Mouse (Mus musculus) retina, postnatal 7 days (tissue): ENCODE results near the gene Abl1.

Experiments used
- DNase-seq: peaks from one replicate; pipeline ENCODE4 v3.0.0-alpha.2; 2012; ENCODE audit warnings: low read depth, low spot score

The Abl1 gene

GRCm38 (mm10) chr2:31689045-31689444 lies 869 bp downstream of the Abl1 start:
- DNase-seq = no peak

DNA sequence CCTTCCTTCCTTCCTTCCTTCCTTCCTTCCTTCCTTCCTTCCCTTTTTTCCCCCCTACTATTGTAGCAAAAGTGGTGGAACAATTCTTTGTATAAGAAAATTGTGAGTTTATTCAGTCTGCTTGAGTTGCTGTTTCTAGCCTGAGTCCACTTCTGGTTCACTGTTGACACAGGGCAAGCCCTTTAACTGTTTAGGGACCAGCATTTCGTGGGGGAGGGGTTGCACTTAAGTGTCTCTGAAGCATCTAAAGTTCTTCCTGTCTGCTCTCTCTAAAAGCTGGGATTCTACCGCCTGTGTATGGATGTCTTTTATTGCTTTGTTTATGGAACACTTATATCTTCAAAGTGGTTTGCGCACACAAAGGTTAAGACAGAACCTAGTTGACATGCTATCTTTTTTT lies 1.9 kb downstream of the Abl1 start:
- no peak for DNase-seq

DNA sequence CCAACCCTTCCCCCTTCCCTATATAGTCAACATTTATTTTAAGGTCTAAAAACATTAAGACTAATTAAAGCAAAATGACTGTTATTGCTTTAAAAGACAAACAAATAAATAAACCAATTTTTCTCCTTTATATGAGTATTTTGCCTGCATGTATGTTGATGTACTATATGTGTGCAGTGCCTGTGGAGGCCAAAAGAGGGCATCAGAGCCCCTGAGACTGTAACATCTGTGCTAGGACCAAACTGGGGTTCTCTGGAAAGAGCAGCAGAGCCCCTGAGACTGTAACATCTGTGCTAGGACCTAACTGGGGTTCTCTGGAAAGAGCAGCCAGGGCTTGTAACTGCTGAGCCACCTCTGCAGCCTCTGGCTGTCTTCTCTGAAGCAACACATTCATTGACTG lies 10.0 kb downstream of the Abl1 start:
- no peak for DNase-seq

GRCm38 (mm10) chr2:31700545-31701446 lies 12.6 kb downstream of the Abl1 start:
- no peak for DNase-seq

- no peak for DNase-seq
These were observed 15.1 kb downstream of the Abl1 start for GRCm38 (mm10) chr2:31703226-31703625.

DNA sequence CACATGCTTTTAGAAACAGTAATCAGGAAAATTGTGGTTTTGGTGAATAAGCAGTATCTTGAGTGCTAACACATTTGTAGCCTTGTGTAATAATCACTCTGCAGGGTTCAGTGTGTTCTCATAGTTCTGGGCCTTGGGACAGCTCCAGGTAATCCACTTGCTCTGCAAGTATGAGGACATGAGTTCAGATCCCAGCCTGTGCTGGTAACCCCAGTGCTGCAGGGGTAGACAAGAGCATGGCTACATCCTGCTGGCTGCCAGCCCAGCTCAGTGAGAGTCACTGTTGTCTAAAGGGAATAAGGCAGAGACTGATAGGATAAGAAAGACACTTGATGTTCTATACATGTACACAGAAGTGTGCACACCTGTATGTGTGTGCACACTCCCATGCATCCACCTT lies 17.7 kb downstream of the Abl1 start:
- no peak for DNase-seq

DNA sequence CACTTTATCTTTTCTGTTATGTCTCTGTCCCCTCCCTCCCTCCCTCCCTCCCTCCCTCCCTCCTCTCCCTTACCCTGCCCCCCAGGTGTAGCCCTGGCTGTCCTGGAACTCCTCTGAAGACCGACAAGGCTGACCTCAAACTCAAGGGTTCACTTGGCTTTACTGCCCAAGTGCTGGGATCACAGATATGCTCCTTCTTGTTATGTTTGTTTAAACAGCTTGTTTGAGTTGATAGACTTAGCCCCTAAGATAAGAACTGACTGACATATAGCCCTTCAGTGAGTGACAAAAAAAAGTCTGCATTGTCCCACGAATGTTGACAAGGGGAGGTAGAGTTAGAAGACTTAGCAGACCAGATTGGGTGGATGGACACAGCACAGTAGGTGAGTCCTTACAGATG lies 18.4 kb downstream of the Abl1 start:
- DNase-seq = no peak

DNA sequence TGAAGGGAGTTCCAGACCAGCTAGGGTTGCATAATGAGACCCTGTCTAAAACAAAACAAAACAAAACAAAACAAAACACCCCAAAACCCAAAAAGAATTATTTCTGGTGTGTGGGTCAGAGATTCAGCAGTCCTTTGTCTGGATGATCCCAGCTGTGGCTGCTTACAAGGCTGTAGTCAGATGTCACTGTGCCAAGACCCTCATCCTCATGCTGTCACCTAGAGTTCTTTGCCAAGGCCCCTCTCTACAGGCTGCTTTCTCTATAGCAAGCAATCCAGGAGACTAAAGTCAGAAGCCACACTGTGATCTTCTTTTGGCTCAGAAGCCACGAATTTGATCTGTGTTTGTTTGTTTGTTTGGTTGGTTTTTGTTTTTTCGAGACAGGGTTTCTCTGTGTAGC lies 24.5 kb downstream of the Abl1 start:
- no peak for DNase-seq

DNA sequence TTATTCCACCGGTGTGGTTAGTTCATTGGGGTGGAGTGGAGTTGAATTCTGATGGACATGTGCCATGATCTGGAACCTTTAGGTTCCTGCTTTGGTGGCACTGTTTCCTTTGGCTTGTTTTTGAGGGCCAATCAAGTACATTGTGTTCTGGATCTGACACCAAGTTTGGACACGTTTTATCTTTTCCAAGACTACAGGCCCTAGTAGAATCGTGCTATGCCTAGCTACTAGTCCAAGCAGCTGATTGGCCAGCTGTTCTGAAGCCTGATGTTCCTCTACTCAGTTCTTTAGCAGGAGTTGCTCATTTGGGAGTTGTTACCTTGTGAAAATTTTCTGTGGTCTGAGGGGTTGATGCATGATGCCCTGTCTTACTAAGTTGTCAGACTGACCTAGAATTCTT lies 25.6 kb downstream of the Abl1 start:
- no peak for DNase-seq

GRCm38 (mm10) chr2:31714780-31715179 lies 26.6 kb downstream of the Abl1 start:
- DNase-seq = no peak

DNA sequence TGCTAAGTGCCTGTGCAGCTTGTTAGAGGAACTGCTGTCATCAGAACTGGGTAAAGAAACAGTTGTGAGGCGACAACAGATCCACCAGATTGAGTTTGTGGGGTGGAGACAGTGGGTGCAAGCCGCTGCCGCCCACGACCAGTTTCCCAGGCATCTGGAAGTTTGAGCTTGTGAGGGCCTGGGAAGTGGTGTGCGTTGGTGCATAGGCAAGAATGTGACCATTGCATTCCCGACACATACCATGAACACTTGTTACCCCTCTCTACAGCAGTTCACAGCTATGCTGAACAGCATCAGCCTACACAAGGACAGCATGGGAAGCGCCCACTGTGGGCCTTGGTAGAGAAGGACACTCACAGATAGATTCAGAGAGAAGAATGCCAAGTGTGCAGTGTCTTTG lies 27.8 kb downstream of the Abl1 start:
- DNase-seq = no peak

DNA sequence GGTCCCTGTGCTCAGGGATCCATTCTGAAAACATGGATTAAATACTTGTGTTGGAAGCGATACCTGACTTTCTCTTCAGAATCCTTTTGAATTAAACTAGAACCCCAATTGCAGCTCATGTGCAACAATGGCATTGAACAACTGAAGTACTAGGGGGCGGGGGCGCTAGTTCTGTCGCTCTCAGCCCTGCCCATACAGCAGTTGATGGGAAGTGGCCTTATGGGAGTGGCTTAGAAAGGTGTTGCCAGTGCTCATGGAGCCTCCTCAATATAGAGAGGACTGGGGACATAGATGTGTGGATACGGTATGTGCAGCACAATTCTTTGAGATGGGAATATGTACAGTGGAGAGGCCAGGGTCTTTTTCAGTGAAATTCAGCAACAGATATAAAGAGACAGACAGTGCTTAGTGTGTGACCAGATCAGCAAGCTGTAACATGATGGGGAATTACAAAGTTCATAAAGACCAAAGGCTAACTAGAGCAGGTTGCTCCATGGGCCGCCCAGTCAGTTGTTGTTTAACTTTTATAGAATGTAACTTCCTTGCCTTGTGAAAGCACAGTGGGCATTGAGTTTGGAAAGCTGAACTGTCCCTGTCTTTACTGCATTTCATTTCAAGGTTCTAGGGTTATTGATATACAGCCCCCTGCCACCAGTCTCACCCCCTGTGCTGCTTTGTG lies 31.2 kb downstream of the Abl1 start:
- DNase-seq = no peak

GRCm38 (mm10) chr2:31719944-31720343 lies 31.8 kb downstream of the Abl1 start:
- no peak for DNase-seq

DNA sequence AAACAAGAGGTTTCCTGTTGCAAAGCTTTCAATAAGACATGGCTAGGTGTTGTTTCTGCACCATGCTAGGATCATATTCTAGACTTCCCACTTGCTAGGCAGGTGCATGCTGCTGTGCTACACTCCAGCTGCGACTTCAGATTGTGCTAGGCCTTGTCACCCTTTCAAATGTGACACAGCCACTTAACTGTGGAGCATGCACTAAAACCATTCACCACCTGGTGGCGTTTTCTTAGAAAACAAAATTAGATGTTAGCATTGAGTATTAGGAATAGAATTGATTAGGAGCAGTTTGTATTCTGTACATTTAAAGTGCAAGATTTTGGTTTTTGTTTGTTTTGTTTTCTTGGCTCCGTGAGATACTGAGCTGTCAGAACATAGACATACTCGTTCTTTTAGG lies 32.6 kb downstream of the Abl1 start:
- DNase-seq = no peak

DNA sequence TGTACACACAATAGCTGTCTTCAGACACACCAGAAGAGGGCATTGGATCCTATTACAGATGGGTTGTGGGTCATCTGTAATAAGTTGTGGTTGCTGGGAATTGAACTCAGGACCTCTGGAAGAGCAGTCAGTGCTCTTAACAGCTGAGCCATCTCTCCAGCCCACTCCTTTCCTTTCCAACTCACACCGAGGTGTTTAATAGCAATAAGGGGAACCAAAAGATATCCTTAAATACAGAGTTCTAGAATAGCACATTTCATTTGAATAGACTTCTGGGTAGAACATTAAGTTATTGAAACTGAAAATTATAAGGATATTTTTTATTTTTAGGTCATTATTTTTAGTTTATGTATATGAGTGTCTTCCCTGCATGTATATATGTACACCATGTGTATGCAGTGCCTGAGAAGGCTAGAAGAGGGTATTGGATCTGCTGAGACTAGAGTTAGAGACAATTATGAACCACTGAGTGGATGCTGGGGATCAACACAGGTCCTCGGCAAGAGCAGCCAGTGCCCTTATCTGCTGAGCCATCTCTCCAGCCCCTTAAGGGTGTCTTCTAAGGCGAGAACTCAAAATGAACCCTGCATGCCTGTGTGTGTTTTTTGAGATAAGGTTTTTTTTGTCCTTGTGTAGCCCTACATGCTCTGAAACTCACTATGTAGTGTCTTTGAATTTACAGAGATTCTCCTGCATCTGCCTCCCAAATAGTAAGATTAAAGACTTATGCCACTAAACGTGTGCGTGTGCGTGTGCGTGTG lies 36.7 kb downstream of the Abl1 start:
- DNase-seq = no peak

DNA sequence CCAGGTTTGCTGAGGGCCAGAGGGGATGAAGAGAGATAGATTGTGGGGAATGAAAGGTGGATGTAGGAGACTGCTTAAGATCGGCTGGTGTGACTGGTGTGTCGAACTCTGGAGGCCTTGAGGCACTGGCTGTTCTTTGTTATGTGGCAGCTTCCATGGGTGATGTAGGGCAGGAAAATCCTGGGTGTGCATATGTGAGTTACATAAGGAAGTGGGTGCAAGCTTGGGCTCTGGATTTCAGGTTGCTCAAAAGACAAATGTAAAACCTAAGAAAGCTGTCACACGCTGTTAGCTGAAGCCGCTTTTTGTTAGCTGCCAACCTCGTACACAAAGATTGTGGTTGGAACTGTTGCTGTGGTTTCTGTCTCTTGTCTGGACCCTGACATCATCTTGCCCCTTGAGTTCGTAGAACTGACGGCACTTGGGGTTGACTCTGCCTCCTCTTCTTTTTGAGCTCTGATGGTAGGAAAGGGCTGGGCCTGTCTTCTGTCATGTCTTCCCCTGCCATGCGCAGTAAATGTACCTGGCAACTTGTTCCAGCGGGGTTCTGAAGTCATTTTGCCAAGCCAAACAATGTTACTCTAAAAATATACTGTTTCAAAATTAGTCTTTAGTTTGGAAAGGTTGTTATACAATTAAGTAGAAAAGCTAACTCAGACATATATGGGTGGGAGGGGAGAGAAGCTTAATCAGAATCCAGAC lies 39.6 kb downstream of the Abl1 start:
- DNase-seq = no peak

DNA sequence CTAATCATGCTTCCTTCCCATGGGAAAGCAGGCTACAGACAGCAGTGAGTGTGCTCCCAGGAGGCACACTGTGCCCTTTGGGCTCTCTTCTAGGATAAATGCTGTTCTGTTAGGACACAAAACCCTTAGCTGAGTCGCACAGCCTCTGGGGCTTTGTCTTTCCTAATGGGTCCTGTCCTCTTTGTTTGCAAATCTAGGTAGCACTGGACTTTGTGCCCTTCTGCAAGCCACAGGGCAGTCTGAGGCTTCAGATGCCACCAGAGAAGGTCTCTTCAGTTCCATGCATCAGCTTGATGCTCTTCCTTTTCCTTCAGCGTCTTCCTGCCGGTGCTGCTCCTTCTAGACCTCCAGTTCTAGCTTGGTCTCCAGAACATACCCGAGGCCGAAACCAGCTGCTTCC lies 42.5 kb downstream of the Abl1 start:
- no peak for DNase-seq

GRCm38 (mm10) chr2:31732497-31732896 lies 44.3 kb downstream of the Abl1 start:
- DNase-seq = no peak

DNA sequence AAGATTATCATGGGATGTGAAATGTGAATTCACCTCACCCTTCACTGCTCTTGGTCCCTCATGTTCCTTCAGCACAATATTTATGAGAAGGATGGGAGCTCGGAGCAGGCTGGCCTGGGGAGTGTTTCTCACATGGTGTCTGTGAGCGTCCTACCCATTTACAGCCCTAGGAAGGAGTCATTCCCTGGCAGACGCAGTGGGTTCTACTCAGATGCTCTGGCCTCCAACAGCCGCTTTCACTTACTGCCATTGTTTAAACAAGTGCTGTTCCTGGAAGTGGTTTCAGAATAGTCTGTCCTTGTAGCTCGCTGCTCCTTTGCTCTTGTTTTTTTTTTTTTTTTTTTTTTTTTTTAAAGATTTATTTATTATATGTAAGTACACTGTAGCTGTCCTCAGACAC lies 45.4 kb downstream of the Abl1 start:
- no peak for DNase-seq

GRCm38 (mm10) chr2:31739041-31739440 lies 50.9 kb downstream of the Abl1 start:
- no peak for DNase-seq

DNA sequence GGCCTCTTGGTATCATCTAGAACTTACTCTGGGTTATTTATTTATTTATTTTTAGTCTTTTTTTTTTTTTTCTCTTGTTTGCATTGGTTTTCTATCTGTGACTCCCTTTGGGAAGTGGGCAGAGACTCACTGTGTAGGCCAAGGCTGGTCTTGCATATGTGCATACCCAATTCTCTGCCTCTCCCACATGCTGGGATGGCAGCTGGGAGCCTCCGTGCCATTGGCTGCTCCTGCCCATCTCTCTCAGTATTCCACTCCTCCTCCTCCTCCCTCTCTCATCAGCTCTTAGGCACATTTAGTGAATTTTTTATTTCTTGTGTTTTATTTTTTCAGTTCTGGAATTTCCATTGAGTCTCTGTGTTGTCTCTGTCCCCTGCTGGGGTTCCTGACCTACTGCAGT lies 53.6 kb downstream of the Abl1 start:
- DNase-seq = no peak

- no peak for DNase-seq
These were observed 54.0 kb downstream of the Abl1 start for GRCm38 (mm10) chr2:31742134-31742533.
